Mouse (Mus musculus): Measurements from ENCODE around the gene Ptrh1. TPM values are rescaled to one million over a fixed set of nuclear protein-coding genes. Genes with fewer than 3 reads are reported as not detected.

Gene Ptrh1
- 6.6 and 7.2 TPM in 2 replicates for polyA plus RNA-seq (2015; fragmentation: Nextera tagmentation; extraction: Ambion mirVana)

GRCm38 (mm10) chr2:32775359-32776074 is at the start of gene Ptrh1, which contains the start of gene Ttc16:
Ptrh1 (plus strand) TSS chr2:32775786.
Ttc16 (minus strand) TSS chr2:32775633.
- H3K4me2 ChIP-seq, result peak within 1 kb of the TSS; percentile 90
- peak; percentile 95 for ATAC-seq (ENCODE audit: insufficient number of reproducible peaks, low FRiP score, low TSS enrichment, low read depth)
- H3K4me3 ChIP-seq, result peak within 1 kb of the TSS; percentile 72
- no peaks in the 10 kb centered on the region for H3K27me3 ChIP-seq
- H3K4me1 ChIP-seq, result peaks cover 20% of the 10 kb centered on the region
- no peaks in the 10 kb centered on the region for H3K36me3 ChIP-seq
- peak within 1 kb of the TSS; percentile 48 for H3K9ac ChIP-seq
- no peaks in the 10 kb centered on the region for H3K9me3 ChIP-seq
- peak within 1 kb of the TSS; percentile 85 for H3K27ac ChIP-seq
- WGBS, result under 1% methylated on average over 46 of the region's 46 CpGs

GRCm38 (mm10) chr2:32727435-32727834 is 48.2 kb upstream of the Ptrh1 start:
- peak; percentile 94 for ATAC-seq (ENCODE audit: insufficient number of reproducible peaks, low FRiP score, low TSS enrichment, low read depth)
- peaks cover 40% of the 10 kb centered on the region for H3K4me1 ChIP-seq
- 2% methylated on average over 16 of the region's 16 CpGs for WGBS

GRCm38 (mm10) chr2:32728463-32728862 is 47.1 kb upstream of the Ptrh1 start:
- peaks cover 40% of the 10 kb centered on the region for H3K4me1 ChIP-seq
- no peaks in the 10 kb centered on the region for H3K27me3 ChIP-seq
- WGBS, result 49% methylated on average over 7 of the region's 7 CpGs
- H3K9me3 ChIP-seq, result no peaks in the 10 kb centered on the region
- no peak for ATAC-seq (ENCODE audit: insufficient number of reproducible peaks, low FRiP score, low TSS enrichment, low read depth)
- no peak overlapping the region for H3K27ac ChIP-seq
- peak overlapping the region; percentile 54; the same call in 1 of the 2 replicates for H3K4me2 ChIP-seq
- H3K4me3 ChIP-seq, result peak overlapping the region; percentile 41
- H3K36me3 ChIP-seq, result no peaks in the 10 kb centered on the region
- H3K9ac ChIP-seq, result no peak overlapping the region

More at GRCm38 (mm10) chr2:32727435-32727834, 48.2 kb upstream of the Ptrh1 start:
- Histone ChIP-seq H3K27ac (peak overlapping the region; percentile 72), H3K36me3 (no peaks in the 10 kb centered on the region), H3K4me2 (peak overlapping the region; percentile 54), H3K9ac (peak overlapping the region; percentile 28; the same call in 1 of the 2 replicates), H3K27me3 (no peaks in the 10 kb centered on the region), H3K9me3 (no peaks in the 10 kb centered on the region), H3K4me3 (peak overlapping the region; percentile 41)

DNA sequence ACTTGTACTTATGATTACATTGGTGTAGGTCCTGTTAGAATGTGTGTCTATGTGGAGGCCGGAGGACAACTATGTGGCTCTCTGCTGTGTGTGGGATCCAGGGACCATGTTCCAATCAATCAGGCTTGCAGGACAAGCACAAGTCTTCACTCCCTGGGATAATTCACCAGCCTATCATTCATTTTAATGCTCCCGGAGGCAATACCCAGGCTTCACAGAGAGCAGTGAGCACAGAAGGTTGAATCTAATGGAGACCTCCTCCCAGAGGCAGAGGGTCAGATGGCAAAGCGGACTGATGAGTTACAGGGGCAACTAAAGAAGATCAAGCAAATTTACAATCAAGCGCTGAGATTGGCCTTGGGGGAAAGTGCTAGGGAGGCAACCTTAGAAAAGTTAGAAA is 46.0 kb upstream of the Ptrh1 start:
- H3K27me3 ChIP-seq, result no peaks in the 10 kb centered on the region
- no peaks in the 10 kb centered on the region for H3K36me3 ChIP-seq
- no peak overlapping the region for H3K9ac ChIP-seq
- no peak overlapping the region for H3K4me2 ChIP-seq
- peak overlapping the region; percentile 79 for H3K27ac ChIP-seq
- no peak for ATAC-seq (ENCODE audit: insufficient number of reproducible peaks, low FRiP score, low TSS enrichment, low read depth)
- 54% methylated on average over 4 of the region's 4 CpGs for WGBS
- peaks cover 42% of the 10 kb centered on the region for H3K4me1 ChIP-seq
- H3K9me3 ChIP-seq, result no peaks in the 10 kb centered on the region
- no peak overlapping the region for H3K4me3 ChIP-seq

DNA sequence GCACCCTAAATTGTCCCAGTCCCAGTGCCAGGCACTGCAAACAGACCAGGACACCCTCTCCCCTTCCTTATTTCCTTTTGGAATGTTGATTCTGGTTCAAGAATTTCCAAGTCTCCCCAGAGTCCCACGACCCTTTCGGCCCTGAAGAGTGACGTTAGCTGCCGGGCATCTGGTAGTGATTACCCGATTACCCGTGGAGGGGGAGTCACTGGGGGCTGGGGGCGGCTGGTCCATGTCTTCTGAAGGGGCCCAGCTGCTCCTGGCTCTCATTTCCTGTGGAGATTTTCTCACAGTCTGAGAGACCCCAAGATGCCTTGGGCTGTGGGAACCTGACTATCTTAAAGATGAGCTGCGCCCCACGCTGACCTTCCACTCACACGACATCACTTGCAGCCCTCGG is 44.7 kb upstream of the Ptrh1 start:
- Histone ChIP-seq H3K36me3 (no peaks in the 10 kb centered on the region), H3K4me2 (0 out of 2 replicates have a peak overlapping the region, but pooled peaks have one; percentile 19), H3K4me3 (no peak overlapping the region), H3K9me3 (no peaks in the 10 kb centered on the region), H3K27ac (peak overlapping the region; percentile 79), H3K27me3 (no peaks in the 10 kb centered on the region), H3K4me1 (peaks cover 43% of the 10 kb centered on the region), H3K9ac (no peak overlapping the region)
- no peak for ATAC-seq (ENCODE audit: insufficient number of reproducible peaks, low FRiP score, low TSS enrichment, low read depth)
- 14% methylated on average over 11 of the region's 11 CpGs for WGBS

DNA sequence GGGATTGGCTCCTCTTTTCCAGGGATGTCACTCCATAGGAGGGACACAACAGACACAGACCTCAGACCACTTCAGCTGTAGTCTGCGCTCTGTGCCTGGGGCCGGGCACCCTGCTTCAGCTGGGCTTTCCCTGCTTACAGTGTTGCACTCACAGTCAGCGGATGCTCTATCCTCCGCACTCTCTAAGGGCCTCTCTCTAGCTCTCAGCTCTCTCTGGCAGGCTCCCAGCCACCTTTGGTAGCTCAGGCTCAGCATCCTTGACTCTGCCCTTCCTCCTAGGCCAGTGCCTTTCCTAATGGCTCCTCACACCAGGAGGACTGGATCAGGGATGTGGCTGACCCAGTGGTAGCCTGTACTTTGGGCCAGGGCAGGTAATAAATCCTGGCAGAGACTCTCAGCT is 43.7 kb upstream of the Ptrh1 start:
- no peaks in the 10 kb centered on the region for H3K27me3 ChIP-seq
- peaks cover 43% of the 10 kb centered on the region for H3K4me1 ChIP-seq
- H3K27ac ChIP-seq, result 0 out of 2 replicates have a peak overlapping the region, but pooled peaks have one; percentile 38
- H3K9me3 ChIP-seq, result no peaks in the 10 kb centered on the region
- no peaks in the 10 kb centered on the region for H3K36me3 ChIP-seq
- H3K4me3 ChIP-seq, result no peak overlapping the region
- 60% methylated on average over 4 of the region's 4 CpGs for WGBS
- ATAC-seq (ENCODE audit: insufficient number of reproducible peaks, low FRiP score, low TSS enrichment, low read depth), result no peak
- H3K9ac ChIP-seq, result no peak overlapping the region
- no peak overlapping the region for H3K4me2 ChIP-seq

- Histone ChIP-seq H3K36me3 (no peaks in the 10 kb centered on the region), H3K4me1 (peaks cover 37% of the 10 kb centered on the region), H3K4me3 (no peak overlapping the region), H3K9ac (no peak overlapping the region), H3K27me3 (no peaks in the 10 kb centered on the region), H3K27ac (no peak overlapping the region), H3K9me3 (no peaks in the 10 kb centered on the region), H3K4me2 (no peak overlapping the region)
- 75% methylated on average over 6 of the region's 6 CpGs for WGBS
- ATAC-seq (ENCODE audit: insufficient number of reproducible peaks, low FRiP score, low TSS enrichment, low read depth), result no peak
These were observed 42.9 kb upstream of the Ptrh1 start for GRCm38 (mm10) chr2:32732695-32733094.

DNA sequence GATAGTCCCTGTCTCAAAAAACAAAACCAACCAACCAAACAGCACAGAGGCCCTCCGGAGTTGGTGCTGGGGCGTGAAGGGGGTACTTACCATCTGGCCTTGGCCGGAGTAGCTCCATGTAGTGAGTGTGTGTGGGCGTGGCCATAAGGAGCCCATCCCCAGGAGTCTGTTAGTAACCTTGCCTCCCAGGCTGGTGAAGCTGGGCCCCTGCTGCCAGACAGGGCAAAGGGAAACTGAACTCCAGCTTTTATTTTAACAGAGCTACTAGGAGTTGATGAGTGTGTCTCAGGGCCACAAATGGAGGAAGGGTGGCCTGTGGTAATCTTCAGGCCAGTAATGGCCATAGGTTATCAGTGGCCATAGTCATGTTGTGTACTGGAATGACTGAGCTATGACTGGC is 41.1 kb upstream of the Ptrh1 start:
- peaks cover 27% of the 10 kb centered on the region for H3K4me1 ChIP-seq
- H3K36me3 ChIP-seq, result no peaks in the 10 kb centered on the region
- H3K4me3 ChIP-seq, result no peak overlapping the region
- H3K9ac ChIP-seq, result no peak overlapping the region
- no peak for ATAC-seq (ENCODE audit: insufficient number of reproducible peaks, low FRiP score, low TSS enrichment, low read depth)
- no peaks in the 10 kb centered on the region for H3K27me3 ChIP-seq
- H3K27ac ChIP-seq, result peak overlapping the region; percentile 44; the same call in 1 of the 2 replicates
- WGBS, result 41% methylated on average over 4 of the region's 4 CpGs
- no peak overlapping the region for H3K4me2 ChIP-seq
- H3K9me3 ChIP-seq, result no peaks in the 10 kb centered on the region

- Histone ChIP-seq H3K9me3 (no peaks in the 10 kb centered on the region), H3K36me3 (no peaks in the 10 kb centered on the region), H3K4me2 (no peak overlapping the region), H3K27me3 (peaks cover 4% of the 10 kb centered on the region; the same call in 1 of the 2 replicates), H3K4me3 (no peak overlapping the region), H3K4me1 (peaks cover 24% of the 10 kb centered on the region), H3K9ac (no peak overlapping the region), H3K27ac (no peak overlapping the region)
- WGBS, result 51% methylated on average over 4 of the region's 4 CpGs
- no peak for ATAC-seq (ENCODE audit: insufficient number of reproducible peaks, low FRiP score, low TSS enrichment, low read depth)
These were observed 40.7 kb upstream of the Ptrh1 start for GRCm38 (mm10) chr2:32734933-32735332.

- 48% methylated on average over 3 of the region's 3 CpGs for WGBS
These were observed 39.2 kb upstream of the Ptrh1 start for GRCm38 (mm10) chr2:32736306-32736829.

GRCm38 (mm10) chr2:32737008-32737407 is 38.6 kb upstream of the Ptrh1 start:
- Histone ChIP-seq H3K9ac (no peak overlapping the region), H3K36me3 (no peaks in the 10 kb centered on the region), H3K4me3 (no peak overlapping the region), H3K4me2 (no peak overlapping the region), H3K27me3 (peaks cover 24% of the 10 kb centered on the region), H3K9me3 (no peaks in the 10 kb centered on the region), H3K4me1 (peaks cover 20% of the 10 kb centered on the region), H3K27ac (no peak overlapping the region)
- WGBS, result 65% methylated on average over 6 of the region's 6 CpGs
- ATAC-seq (ENCODE audit: insufficient number of reproducible peaks, low FRiP score, low TSS enrichment, low read depth), result no peak

More at GRCm38 (mm10) chr2:32736306-32736829, 39.2 kb upstream of the Ptrh1 start:
- H3K36me3 ChIP-seq, result no peaks in the 10 kb centered on the region
- no peak overlapping the region for H3K4me2 ChIP-seq
- no peak overlapping the region for H3K9ac ChIP-seq
- no peak for ATAC-seq (ENCODE audit: insufficient number of reproducible peaks, low FRiP score, low TSS enrichment, low read depth)
- peaks cover 19% of the 10 kb centered on the region for H3K4me1 ChIP-seq
- no peak overlapping the region for H3K4me3 ChIP-seq
- H3K27ac ChIP-seq, result no peak overlapping the region
- no peaks in the 10 kb centered on the region for H3K9me3 ChIP-seq
- peaks cover 18% of the 10 kb centered on the region for H3K27me3 ChIP-seq

DNA sequence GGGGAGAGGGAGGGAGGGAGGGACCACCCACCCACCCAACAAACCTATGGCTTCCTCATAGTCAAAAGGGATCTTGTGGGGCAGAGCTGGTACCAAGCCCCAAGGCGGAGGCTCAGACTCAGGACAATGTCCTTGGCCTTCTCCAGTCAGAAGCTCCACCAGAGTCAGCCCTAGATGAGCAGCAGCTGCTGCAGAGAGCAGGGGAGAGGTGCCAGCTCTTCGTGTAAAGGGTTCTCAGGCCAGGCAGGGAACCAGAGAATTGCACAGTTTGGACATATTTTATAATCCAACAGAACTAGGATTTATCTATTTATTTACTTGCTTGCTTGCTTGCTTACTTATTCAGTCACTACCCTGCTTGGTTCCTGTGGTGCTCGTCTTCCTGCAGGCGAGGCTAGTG is 36.3 kb upstream of the Ptrh1 start:
- Histone ChIP-seq H3K36me3 (no peaks in the 10 kb centered on the region), H3K27me3 (peaks cover 37% of the 10 kb centered on the region), H3K9ac (no peak overlapping the region), H3K4me3 (no peak overlapping the region), H3K4me1 (peaks cover 20% of the 10 kb centered on the region), H3K9me3 (no peaks in the 10 kb centered on the region), H3K27ac (no peak overlapping the region), H3K4me2 (no peak overlapping the region)
- WGBS, result 70% methylated on average over 4 of the region's 4 CpGs
- ATAC-seq (ENCODE audit: insufficient number of reproducible peaks, low FRiP score, low TSS enrichment, low read depth), result no peak

Data from limb, embryonic 15.5 days (tissue).